ENCODE assay signal across 14 mouse cellular contexts in genomic region chr11:107683544-107684465, GRCm38 (mm10). TPM values are rescaled to one million over a fixed set of nuclear protein-coding genes. Genes with fewer than 3 reads are reported as not detected.
DNase-seq lines count a peak whose midpoint lies in the region; ATAC-seq and TF ChIP-seq lines count a peak whose summit lies in the region.
"Had no signal": no experiment of that assay in that cellular context is flagged by ENCODE, and none has a peak within 500 bp of the region (broad histone marks: within the 10 kb centered on the region; RNA-seq: fewer than 3 reads in every experiment).

No protein-coding gene starts in this region.

- TF ChIP-seq EP300 in lung, postnatal 0 days (IDR thresholded peaks at IDR 0.05), result no peak

- H3K9ac ChIP-seq in lung, postnatal 0 days (replicated peaks; ENCODE audit: low read depth), result no peak overlapping the region
- H3K9ac ChIP-seq in forebrain, embryonic 14.5 days (ENCODE audit: low read length), result 0 out of 2 replicates have a peak overlapping the region, but pooled peaks have one; percentile 4
- no peak overlapping the region for H3K9ac ChIP-seq in limb, embryonic 11.5 days (ENCODE audit: low read length)
- no peak overlapping the region for H3K9ac ChIP-seq in kidney, embryonic 15.5 days
- H3K9ac ChIP-seq: embryonic facial prominence, embryonic 13.5 days; limb, embryonic 12.5 days; lung, embryonic 15.5 days had no signal

- no peaks in the 10 kb centered on the region for H3K4me1 ChIP-seq in lung, postnatal 0 days (ENCODE audit: insufficient read depth, low read depth, low read length)
- H3K4me1 ChIP-seq in forebrain, embryonic 14.5 days (ENCODE audit: control insufficient read depth, insufficient read depth, low read length), result peaks cover 18% of the 10 kb centered on the region
- H3K4me1 ChIP-seq in limb, embryonic 11.5 days (ENCODE audit: control insufficient read depth, insufficient read depth, low read length), result peaks cover 5% of the 10 kb centered on the region; the same call in 1 of the 2 replicates
- H3K4me1 ChIP-seq in kidney, embryonic 15.5 days, result 0 out of 2 replicates have a peak, but pooled peaks cover 2% of the 10 kb centered on the region
- H3K4me1 ChIP-seq: heart, embryonic 10.5 days; lung, embryonic 15.5 days had no signal

- peaks cover 32% of the 10 kb centered on the region; the same call in 1 of the 2 replicates for H3K36me3 ChIP-seq in lung, postnatal 0 days (ENCODE audit: insufficient read depth, low read length)
- H3K36me3 ChIP-seq in forebrain, embryonic 14.5 days (ENCODE audit: control insufficient read depth, insufficient read depth, low read length), result peaks cover 22% of the 10 kb centered on the region
- H3K36me3 ChIP-seq in limb, embryonic 11.5 days (ENCODE audit: control insufficient read depth, insufficient read depth, low read length), result peaks cover 10% of the 10 kb centered on the region
- peaks cover 59% of the 10 kb centered on the region for H3K36me3 ChIP-seq in kidney, embryonic 15.5 days

- peak; percentile 14; the same call in 1 of the 2 replicates for TF ChIP-seq CTCF in lung, postnatal 0 days (IDR thresholded peaks at IDR 0.05)

- 84% methylated on average over 19 of the region's 19 CpGs for WGBS in lung, postnatal 0 days
- WGBS in forebrain, embryonic 14.5 days, result 28% methylated on average over 19 of the region's 19 CpGs
- WGBS in limb, embryonic 11.5 days, result 49% methylated on average over 19 of the region's 19 CpGs
- 81% methylated on average over 19 of the region's 19 CpGs for WGBS in kidney, embryonic 15.5 days

- no peak for DNase-seq in lung, postnatal 0 days (ENCODE audit: low spot score)
- no peak for DNase-seq in lung, adult 18-20 months
- peak; percentile 37 for DNase-seq in forebrain, embryonic 14.5 days (ENCODE audit: low spot score)
- peak; percentile 58 for DNase-seq in limb, embryonic 11.5 days (ENCODE audit: low spot score)
- peak; percentile 67 for DNase-seq in retina, postnatal 1 day
- no peak for DNase-seq in left cerebral cortex, postnatal 10 days (ENCODE audit: extremely low spot score in 1 of 2, low spot score in 2 of 2)
- DNase-seq in kidney, postnatal 14 days, result no peak

- no peak for ATAC-seq in lung, postnatal 0 days
- 0 out of 2 replicates have a peak, but pooled peaks have one; percentile 52 for ATAC-seq in forebrain, embryonic 14.5 days
- no peak for ATAC-seq in limb, embryonic 11.5 days (ENCODE audit: insufficient number of reproducible peaks, low FRiP score, low TSS enrichment, low read depth)
- ATAC-seq in kidney, embryonic 15.5 days (replicated peaks; ENCODE audit: low FRiP score), result no peak

- H3K27me3 ChIP-seq in lung, postnatal 0 days (replicated peaks; ENCODE audit: insufficient read depth, low read length), result no peaks in the 10 kb centered on the region
- no peaks in the 10 kb centered on the region for H3K27me3 ChIP-seq in forebrain, embryonic 14.5 days (replicated peaks; ENCODE audit: control insufficient read depth, insufficient read depth, low read length)
- no peaks in the 10 kb centered on the region for H3K27me3 ChIP-seq in limb, embryonic 11.5 days (ENCODE audit: control insufficient read depth, insufficient read depth, low read length)
- no peaks in the 10 kb centered on the region for H3K27me3 ChIP-seq in kidney, embryonic 15.5 days
- H3K27me3 ChIP-seq: CH12.LX; embryonic facial prominence, embryonic 13.5 days; limb, embryonic 12.5 days; lung, embryonic 15.5 days had no signal

- H3K4me2 ChIP-seq in lung, postnatal 0 days (replicated peaks; ENCODE audit: low read depth, low read length), result no peak overlapping the region
- H3K4me2 ChIP-seq in forebrain, embryonic 14.5 days (ENCODE audit: low read length), result no peak overlapping the region
- no peak overlapping the region for H3K4me2 ChIP-seq in limb, embryonic 11.5 days (ENCODE audit: low read depth, severe bottlenecking)
- H3K4me2 ChIP-seq in kidney, embryonic 15.5 days, result no peak overlapping the region
- H3K4me2 ChIP-seq: embryonic facial prominence, embryonic 13.5 days; limb, embryonic 12.5 days; lung, embryonic 15.5 days had no signal

- no peaks in the 10 kb centered on the region for H3K9me3 ChIP-seq in lung, postnatal 0 days (ENCODE audit: low read length)
- no peaks in the 10 kb centered on the region for H3K9me3 ChIP-seq in forebrain, embryonic 14.5 days (replicated peaks; ENCODE audit: control insufficient read depth, low read length)
- no peaks in the 10 kb centered on the region for H3K9me3 ChIP-seq in limb, embryonic 11.5 days (ENCODE audit: control insufficient read depth, low read length)
- H3K9me3 ChIP-seq in kidney, embryonic 15.5 days (replicated peaks), result no peaks in the 10 kb centered on the region
- H3K9me3 ChIP-seq: embryonic facial prominence, embryonic 13.5 days; heart, embryonic 10.5 days; limb, embryonic 12.5 days; lung, embryonic 15.5 days had no signal

- H3K27ac ChIP-seq in lung, postnatal 0 days (ENCODE audit: low read length), result no peak overlapping the region
- H3K27ac ChIP-seq in forebrain, embryonic 14.5 days (ENCODE audit: low read depth, low read length), result no peak overlapping the region; the same call in 1 of the 2 replicates
- no peak overlapping the region for H3K27ac ChIP-seq in limb, embryonic 11.5 days (replicated peaks; ENCODE audit: low read depth, low read length)
- H3K27ac ChIP-seq in kidney, embryonic 15.5 days, result no peak overlapping the region
- H3K27ac ChIP-seq: embryonic facial prominence, embryonic 13.5 days; heart, embryonic 10.5 days; limb, embryonic 12.5 days; lung, embryonic 15.5 days had no signal

- intact Hi-C loops in left cerebral cortex, postnatal 10 days (cut with DNase I), result no loop called here

- H3K4me3 ChIP-seq in lung, postnatal 0 days (ENCODE audit: low read depth, low read length), result no peak overlapping the region
- no peak overlapping the region for H3K4me3 ChIP-seq in forebrain, embryonic 14.5 days (ENCODE audit: low read depth, low read length)
- H3K4me3 ChIP-seq in limb, embryonic 11.5 days (ENCODE audit: low read depth, low read length), result no peak overlapping the region
- no peak overlapping the region for H3K4me3 ChIP-seq in kidney, embryonic 15.5 days (replicated peaks)
- H3K4me3 ChIP-seq: embryonic facial prominence, embryonic 13.5 days; heart, embryonic 10.5 days; limb, embryonic 12.5 days; lung, embryonic 15.5 days; myocyte had no signal

RNA-seq across cellular contexts. Expression of gene Cacng1, which starts 32.5 kb away (rescaled TPM):
- polyA plus RNA-seq in lung, postnatal 0 days (2015; fragmentation: Nextera tagmentation; extraction: Ambion mirVana), result 0.14 and 1.6 TPM in 2 replicates
- 0.14 and 0.28 TPM in 2 replicates for polyA plus RNA-seq in forebrain, embryonic 14.5 days (2014; fragmentation: Nextera tagmentation; extraction: Ambion mirVana)
- polyA plus RNA-seq in limb, embryonic 11.5 days (2014; fragmentation: Nextera tagmentation; extraction: Ambion mirVana), result 0.40 and 0.89 TPM in 2 replicates
- 1.3 and 2.9 TPM in 2 replicates for polyA plus RNA-seq in kidney, embryonic 15.5 days (2015; fragmentation: Nextera tagmentation; extraction: Ambion mirVana)
- under 1 TPM; 0.36 to 0.47 TPM for total RNA-seq in left cerebral cortex, postnatal 10 days (2021)
- total RNA-seq: CH12.LX had no signal
- polyA plus RNA-seq: heart, embryonic 10.5 days; lung, embryonic 15.5 days had no signal

Comparison
In these comparisons a context has a peak if more than half of its experiments do, and no peak if none do; other contexts are left out.
1. DNase-seq: peak in forebrain, embryonic 14.5 days (single experiment), limb, embryonic 11.5 days (single experiment) and retina, postnatal 1 day (single experiment); none in lung, postnatal 0 days (single experiment), lung, adult 18-20 months (0 of 2), left cerebral cortex, postnatal 10 days (0 of 2) and kidney, postnatal 14 days (single experiment).